Mouse (Mus musculus): ENCODE data around the gene Dact1.

- no peak for TF ChIP-seq POLR2A (IDR thresholded peaks at IDR 0.05; ENCODE audit: borderline replicate concordance, low read depth, low read length)
- TF ChIP-seq CTCF (IDR thresholded peaks at IDR 0.05; ENCODE audit: low read depth, low read length) = no peak
These were observed 23.0 kb downstream of the Dact1 start for GRCm38 (mm10) chr12:71332646-71333045.
